Mouse (Mus musculus) CH12.LX (cell line): Measurements from ENCODE around the gene Lrrfip1. TPM values are rescaled to one million over a fixed set of nuclear protein-coding genes. Genes with fewer than 3 reads are reported as not detected.

Experiments
- DNase-seq: peaks from one replicate; pipeline ENCODE4 v3.0.0-alpha.2; 2013; ENCODE audit errors: extremely low read depth
- H3K27ac ChIP-seq: 2 replicates; pipeline ENCODE4 v1.5.1; 2012; ENCODE audit warnings: low read depth, mild to moderate bottlenecking, control low read depth, moderate library complexity; ENCODE audit not compliant: insufficient read depth
- H3K27me3 ChIP-seq: replicated peaks from 2 replicates; pipeline ENCODE3; 2012; ENCODE audit warnings: inconsistent platforms
- H3K36me3 ChIP-seq, 2 experiments: replicated peaks in 1 of 2; 2 replicates each; pipeline versions ENCODE3 to v1.6.1; 2012; ENCODE audit warnings: inconsistent platforms in 1 of 2, low read length in 1 of 2, mild to moderate bottlenecking in 1 of 2, mixed read lengths in 1 of 2, moderate library complexity in 1 of 2; ENCODE audit not compliant: control insufficient read depth in 1 of 2, insufficient read depth in 1 of 2
- H3K4me1 ChIP-seq, 2 experiments: 2 replicates each; pipeline ENCODE4 v1.6.1; 2012; ENCODE audit warnings: inconsistent platforms in 1 of 2, moderate library complexity in 1 of 2; ENCODE audit not compliant: insufficient read depth in 2 of 2, control insufficient read depth in 1 of 2
- H3K4me2 ChIP-seq: 2 replicates; pipeline ENCODE4 v1.6.1; 2012; ENCODE audit warnings: low read depth, mild to moderate bottlenecking, control low read depth; ENCODE audit not compliant: poor library complexity, insufficient read depth, severe bottlenecking
- H3K4me3 ChIP-seq, 3 experiments: fragments of 150-350 bp in 1 of 3; sonication (generic) in 1 of 3; replicated peaks in 1 of 3; 2 replicates each; pipeline versions ENCODE3 to v1.5.1; 2011 to 2012; ENCODE audit warnings: low read depth in 2 of 3, low read length in 2 of 3, mild to moderate bottlenecking in 2 of 3, moderate library complexity in 2 of 3, control low read depth in 1 of 3, improper control_type of control experiment in 1 of 3, inconsistent platforms in 1 of 3, mixed read lengths in 1 of 3; ENCODE audit not compliant: poor library complexity in 1 of 3
- H3K79me2 ChIP-seq: replicated peaks from 2 replicates; pipeline ENCODE4 v1.6.1; 2012; ENCODE audit warnings: mild to moderate bottlenecking, moderate library complexity; ENCODE audit not compliant: control insufficient read depth, poor library complexity, insufficient read depth, severe bottlenecking; ENCODE audit errors: extremely low read depth
- H3K9ac ChIP-seq: 2 replicates; pipeline ENCODE4 v1.6.1; 2012; ENCODE audit warnings: low read depth, mild to moderate bottlenecking, control low read depth, moderate library complexity; ENCODE audit not compliant: insufficient read depth
- H3K9me3 ChIP-seq: replicated peaks from 2 replicates; pipeline ENCODE3; 2012; ENCODE audit warnings: low read length, inconsistent platforms, mixed read lengths
- CHD1 ChIP-seq: IDR thresholded peaks from 2 replicates; pipeline ENCODE4 v1.6.1; 2012; ENCODE audit warnings: low read depth, low read length, improper control_type of control experiment, inconsistent platforms
- CTCF ChIP-seq, 2 experiments: IDR thresholded peaks in 1 of 2; conservative IDR thresholded peaks in 1 of 2; 2 replicates each; pipeline ENCODE4 v1.5.1; 2011 to 2012; ENCODE audit warnings: low read depth in 2 of 2, low read length in 2 of 2, improper control_type of control experiment in 1 of 2, inconsistent platforms in 1 of 2, mild to moderate bottlenecking in 1 of 2, moderate library complexity in 1 of 2
- E2F4 ChIP-seq: IDR thresholded peaks from 2 replicates; pipeline ENCODE4 v1.6.1; 2011; ENCODE audit warnings: low read depth, low read length, improper control_type of control experiment; ENCODE audit not compliant: insufficient replicate concordance
- ELF1 ChIP-seq: IDR thresholded peaks from 2 replicates; pipeline ENCODE4 v1.6.1; 2014; ENCODE audit warnings: low read depth, mild to moderate bottlenecking, inconsistent platforms, low read length, improper control_type of control experiment
- HCFC1 ChIP-seq: IDR thresholded peaks from 2 replicates; pipeline ENCODE4 v1.6.1; 2012; ENCODE audit warnings: low read depth, mild to moderate bottlenecking, inconsistent platforms, low read length, improper control_type of control experiment
- JUN ChIP-seq: IDR thresholded peaks from 2 replicates; pipeline ENCODE4 v1.6.1; 2011; ENCODE audit warnings: low read depth, mild to moderate bottlenecking, low read length, improper control_type of control experiment, moderate library complexity; ENCODE audit not compliant: insufficient read depth
- MAZ ChIP-seq: IDR thresholded peaks from 2 replicates; pipeline ENCODE4 v1.6.1; 2012; ENCODE audit warnings: low read depth, mild to moderate bottlenecking, inconsistent platforms, low read length, improper control_type of control experiment, moderate library complexity
- MYC ChIP-seq: IDR thresholded peaks from 2 replicates; pipeline ENCODE4 v1.6.1; 2011; ENCODE audit warnings: low read depth, mild to moderate bottlenecking, improper control_type of control experiment, low read length
- NELFE ChIP-seq: IDR thresholded peaks from 2 replicates; pipeline ENCODE4 v1.6.1; 2011; ENCODE audit warnings: low read depth, low read length, improper control_type of control experiment
- NRF1 ChIP-seq: IDR thresholded peaks from 2 replicates; pipeline ENCODE4 v1.6.1; 2014; ENCODE audit warnings: low read depth, mild to moderate bottlenecking, inconsistent platforms, low read length, improper control_type of control experiment, moderate library complexity
- PAX5 ChIP-seq: IDR thresholded peaks from 2 replicates; pipeline ENCODE4 v1.6.1; 2012; ENCODE audit warnings: low read length, inconsistent platforms, mixed read lengths
- RCOR1 ChIP-seq: conservative IDR thresholded peaks from 2 replicates; pipeline ENCODE4 v1.6.1; 2012; ENCODE audit warnings: low read depth, mild to moderate bottlenecking, inconsistent platforms, low read length, improper control_type of control experiment
- TBP ChIP-seq: conservative IDR thresholded peaks from 2 replicates; pipeline ENCODE4 v1.6.1; 2011; ENCODE audit warnings: low read depth, low read length, improper control_type of control experiment
- UBTF ChIP-seq: IDR thresholded peaks from 2 replicates; pipeline ENCODE4 v1.6.1; 2012; ENCODE audit warnings: low read depth, mild to moderate bottlenecking, inconsistent platforms, low read length, improper control_type of control experiment, moderate library complexity
- USF1 ChIP-seq: IDR thresholded peaks from 2 replicates; pipeline ENCODE4 v1.6.1; 2014; ENCODE audit warnings: low read depth, mild to moderate bottlenecking, inconsistent platforms, low read length, improper control_type of control experiment
- USF2 ChIP-seq: conservative IDR thresholded peaks from 2 replicates; pipeline ENCODE4 v1.6.1; 2011; ENCODE audit warnings: low read depth, low read length, improper control_type of control experiment
- dilution Hi-C: fragments of 300-500 bp; cut with MboI; formaldehyde crosslinking; loops from 2 replicates; pipeline ENCODE4 v1.14.3; 2020; ENCODE audit warnings: low sequenced_read_pairs; ENCODE audit not compliant: extremely low pct_unique_long_range_greater_than_20kb, extremely low pct_ligation_motif_present
- in situ Hi-C: fragments of 300-500 bp; cut with MboI; formaldehyde crosslinking; loops from 3 replicates; pipeline ENCODE4 v1.14.3; 2019; ENCODE audit warnings: low sequenced_read_pairs, low pct_ligation_motif_present, low pct_unique_long_range_greater_than_20kb, mixed read lengths
- polyA plus RNA-seq: library from polyadenylated mRNA; unstranded; fragments of >175 nt; gene quantifications from 2 replicates; pipeline ENCODE4 v1.2.1, GENCODE M21; 2012; ENCODE audit warnings: low read depth; ENCODE audit not compliant: insufficient read length
- total RNA-seq, 2 experiments: library from RNA; depleted of rRNA; stranded (reverse); fragments of 300-350 nt in 1 of 2; fragments of >200 nt in 1 of 2; gene quantifications; 2 replicates each; pipeline ENCODE4 v1.2.3; 2012 to 2014

The Lrrfip1 gene
- total and polyA plus RNA-seq, 3 experiments: 17.2 to 30.5 (median 19.1) TPM

DNA sequence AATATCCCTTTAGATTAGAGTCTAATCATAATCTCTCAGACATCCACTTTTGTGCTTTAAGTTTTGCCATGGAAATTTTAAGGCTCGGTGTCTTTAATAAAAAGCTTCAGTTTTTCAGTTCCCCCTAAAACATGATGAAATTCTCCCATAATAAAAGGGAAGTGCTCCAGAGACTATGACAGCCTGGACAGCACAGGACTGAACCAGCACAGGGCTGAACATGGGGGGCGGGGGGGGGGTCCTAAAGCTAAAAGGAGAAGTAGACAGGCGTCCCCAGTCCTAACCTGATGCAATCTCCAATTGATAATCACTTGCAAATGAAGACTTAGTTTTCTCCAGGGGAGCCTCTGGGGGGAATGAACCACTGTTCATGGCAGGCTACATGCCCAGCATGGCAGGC is 36.0 kb downstream of the Lrrfip1 start:
- in situ Hi-C loops (no loop called here), dilution Hi-C loops (no loop called here)
- no peak overlapping the region for H3K27ac ChIP-seq
- TF ChIP-seq HCFC1 (no peak), MAZ (no peak), RCOR1 (no peak), PAX5 (no peak), JUN (no peak), TBP (no peak), CTCF (conservative IDR thresholded peaks at IDR 0.05 in 1 of 2, IDR thresholded peaks at IDR 0.05 in 1 of 2; ENCODE audit: low read depth in 2 of 2, low read length in 2 of 2) (no peak), MYC (no peak), USF2 (no peak), E2F4 (no peak), USF1 (no peak), NRF1 (no peak)
- H3K79me2 ChIP-seq: no peaks in the 10 kb centered on the region
- H3K4me1 ChIP-seq: peaks cover 3 to 25% of the 10 kb centered on the region in 2 experiments; a peak in 3 of 4 replicates
- no peak overlapping the region for H3K4me3 ChIP-seq
- DNase-seq: peak; percentile 36
- H3K36me3 ChIP-seq: no peaks in the 10 kb centered on the region
- no peaks in the 10 kb centered on the region for H3K27me3 ChIP-seq
- H3K4me2 ChIP-seq: no peak overlapping the region
- no peak overlapping the region for H3K9ac ChIP-seq
- peaks cover 2% of the 10 kb centered on the region for H3K9me3 ChIP-seq

DNA sequence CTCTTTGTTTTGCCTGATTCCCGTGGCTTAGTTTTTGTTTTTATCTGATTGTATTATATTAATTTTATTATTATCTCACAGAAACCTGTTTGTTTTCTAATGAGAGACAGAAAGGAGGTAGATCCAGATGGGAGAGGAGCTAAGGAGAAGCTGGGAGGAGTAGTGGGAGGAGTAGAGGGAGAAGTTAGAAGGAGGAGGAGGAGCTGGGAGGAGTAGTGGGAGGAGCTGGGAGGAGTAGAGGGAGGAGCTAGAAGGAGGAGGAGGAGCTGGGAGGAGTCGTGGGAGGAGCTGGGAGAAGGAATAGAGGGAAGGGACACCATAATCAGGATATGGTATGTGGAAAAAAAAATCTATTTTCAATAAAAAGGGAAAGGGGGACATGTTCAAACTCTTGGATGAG is 36.7 kb downstream of the Lrrfip1 start:
- H3K36me3 ChIP-seq: no peaks in the 10 kb centered on the region
- H3K9ac ChIP-seq: no peak overlapping the region
- H3K27me3 ChIP-seq: no peaks in the 10 kb centered on the region
- in situ Hi-C loops (no loop called here), dilution Hi-C loops (no loop called here)
- no peak overlapping the region for H3K27ac ChIP-seq
- H3K9me3 ChIP-seq: peaks cover 2% of the 10 kb centered on the region
- H3K4me3 ChIP-seq: no peak overlapping the region
- peaks cover 3 to 32% of the 10 kb centered on the region in 2 experiments; a peak in 3 of 4 replicates for H3K4me1 ChIP-seq
- no peak for DNase-seq
- H3K79me2 ChIP-seq: no peaks in the 10 kb centered on the region
- TF ChIP-seq USF1: no peak
- no peak for TF ChIP-seq ELF1
- TF ChIP-seq NELFE: no peak
- TF ChIP-seq HCFC1: no peak
- TF ChIP-seq UBTF: no peak
- no peak for TF ChIP-seq MYC
- no peak for TF ChIP-seq MAZ
- no peak for TF ChIP-seq CHD1
- no peak overlapping the region for H3K4me2 ChIP-seq
